Mouse (Mus musculus): ENCODE measurements around the gene Etl4.

GRCm38 (mm10) chr2:20654058-20654457 is 744.5 kb downstream of the Etl4 start:
- TF ChIP-seq CTCF (IDR thresholded peaks at IDR 0.05; ENCODE audit: control insufficient read depth, insufficient read depth, low read length) (no peak), POLR2A (IDR thresholded peaks at IDR 0.05; ENCODE audit: borderline replicate concordance, control insufficient read depth, low read depth, low read length) (no peak)

Measured in bone marrow, adult 2 months (tissue).